Mouse (Mus musculus) hindbrain, embryonic 12.5 days (tissue): ENCODE measurements around the gene Cstf2t. TPM values are rescaled to one million over a fixed set of nuclear protein-coding genes. Genes with fewer than 3 reads are reported as not detected.

Experiments
- ATAC-seq: fragments of 200-750 bp; cut with Nextera tagmentation; 2 replicates; pipeline ENCODE4 v1.8.0; 2017; ENCODE audit warnings: moderate TSS enrichment; ENCODE audit not compliant: low FRiP score
- H3K27ac ChIP-seq: fragments of 300-500 bp; sonication (generic); 2 replicates; pipeline ENCODE4 v1.5.1; 2016; ENCODE audit warnings: mild to moderate bottlenecking
- H3K27me3 ChIP-seq: fragments of 300-500 bp; sonication (generic); 2 replicates; pipeline ENCODE4 v1.6.1; 2016; ENCODE audit warnings: mild to moderate bottlenecking
- H3K36me3 ChIP-seq: fragments of 300-500 bp; sonication (generic); 2 replicates; pipeline ENCODE4 v1.6.1; 2016; ENCODE audit warnings: mild to moderate bottlenecking
- H3K4me1 ChIP-seq: fragments of 300-500 bp; sonication (generic); 2 replicates; pipeline ENCODE4 v1.6.1; 2016
- H3K4me2 ChIP-seq: fragments of 300-500 bp; sonication (generic); replicated peaks from 2 replicates; pipeline ENCODE4 v1.6.1; 2016; ENCODE audit warnings: mild to moderate bottlenecking
- H3K4me3 ChIP-seq: fragments of 300-500 bp; sonication (generic); 2 replicates; pipeline ENCODE4 v1.5.1; 2016; ENCODE audit warnings: mild to moderate bottlenecking
- H3K9ac ChIP-seq: fragments of 300-500 bp; sonication (generic); 2 replicates; pipeline ENCODE4 v1.6.1; 2016; ENCODE audit warnings: mild to moderate bottlenecking, moderate library complexity
- H3K9me3 ChIP-seq: fragments of 300-500 bp; sonication (generic); replicated peaks from 2 replicates; pipeline ENCODE4 v1.6.1; 2016; ENCODE audit warnings: mild to moderate bottlenecking
- WGBS: fragments of 180-500 bp; shearing (Covaris S2); methylation state at CpG from one replicate; pipeline ENCODE4 v1.1.7; 2016; 5-methylcytosine and 5-hydroxymethylcytosine counted together
- polyA plus RNA-seq: library from polyadenylated mRNA; unstranded; fragments of >200 nt; fragmentation: Nextera tagmentation; extraction: Ambion mirVana; gene quantifications from 2 replicates; pipeline ENCODE4 v1.2.1, GENCODE M21; 2016

The Cstf2t gene
- polyA plus RNA-seq: 78.7 and 82.6 TPM in 2 replicates

DNA sequence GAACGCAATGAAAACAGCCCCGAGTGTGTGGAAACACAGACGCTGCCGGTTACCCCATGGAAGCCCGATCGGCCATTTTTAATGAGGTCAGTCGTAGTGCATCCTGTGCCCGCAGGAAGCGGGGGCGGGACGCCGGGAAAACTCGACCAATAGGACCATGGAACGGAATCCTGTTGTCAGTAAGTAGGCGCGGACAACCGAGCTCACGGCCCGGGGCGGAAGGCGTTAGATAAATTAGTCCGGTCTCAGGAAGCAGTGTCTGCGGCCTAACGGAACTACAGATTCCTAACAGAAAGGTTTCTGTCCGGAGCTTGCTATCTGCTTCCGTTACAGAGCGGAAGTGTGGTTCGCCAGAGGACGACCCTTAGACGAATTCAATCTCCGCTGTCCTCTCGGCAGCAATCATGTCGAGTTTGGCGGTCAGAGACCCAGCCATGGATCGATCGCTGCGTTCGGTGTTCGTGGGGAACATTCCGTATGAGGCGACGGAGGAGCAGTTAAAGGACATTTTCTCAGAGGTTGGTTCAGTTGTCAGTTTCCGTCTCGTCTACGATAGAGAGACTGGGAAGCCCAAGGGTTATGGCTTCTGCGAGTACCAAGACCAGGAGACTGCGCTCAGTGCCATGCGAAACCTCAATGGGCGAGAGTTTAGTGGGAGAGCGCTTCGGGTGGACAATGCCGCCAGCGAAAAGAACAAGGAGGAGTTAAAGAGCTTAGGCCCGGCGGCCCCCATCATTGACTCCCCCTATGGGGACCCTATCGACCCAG lies at the start of gene Cstf2t:
TSS of gene Cstf2t (plus strand) at position 176 of the 768 bp plus-strand sequence.
- WGBS: 2% methylated on average over 56 of the region's 56 CpGs
- H3K27me3 ChIP-seq: no peaks in the 10 kb centered on the region
- peaks cover 33% of the 10 kb centered on the region for H3K36me3 ChIP-seq
- H3K4me3 ChIP-seq: peak within 1 kb of the TSS; percentile 68
- ATAC-seq: peak; percentile 99
- H3K4me2 ChIP-seq: peak within 1 kb of the TSS; percentile 73
- peaks cover 18% of the 10 kb centered on the region for H3K4me1 ChIP-seq
- peak within 1 kb of the TSS; percentile 79 for H3K27ac ChIP-seq
- H3K9me3 ChIP-seq: 0 out of 2 replicates have a peak, but pooled peaks cover 4% of the 10 kb centered on the region
- H3K9ac ChIP-seq: peak within 1 kb of the TSS; percentile 82

DNA sequence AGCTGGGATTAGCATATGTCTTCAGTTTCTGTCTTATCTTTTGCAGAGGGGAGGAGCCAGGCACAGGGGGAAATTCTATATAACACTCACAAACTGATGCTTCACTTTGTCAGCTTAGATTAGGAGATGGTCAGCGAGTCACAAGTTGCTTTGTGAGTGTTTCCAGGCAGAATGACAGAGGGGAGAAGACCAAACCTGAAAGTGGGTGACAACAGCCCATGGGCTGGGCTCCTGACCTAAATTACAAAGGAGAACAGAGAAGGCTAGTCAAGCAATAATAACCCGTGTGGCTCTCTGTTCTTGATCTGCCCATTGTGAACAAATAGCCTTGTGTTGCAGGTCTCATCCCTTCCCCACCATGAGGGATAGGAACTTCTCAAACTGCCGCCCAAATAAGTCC lies 43.7 kb upstream of the Cstf2t start:
- no peak for ATAC-seq
- Histone ChIP-seq H3K4me1 (no peaks in the 10 kb centered on the region), H3K27ac (no peak overlapping the region), H3K9me3 (no peaks in the 10 kb centered on the region), H3K9ac (no peak overlapping the region), H3K4me3 (no peak overlapping the region), H3K36me3 (no peaks in the 10 kb centered on the region), H3K27me3 (no peaks in the 10 kb centered on the region), H3K4me2 (no peak overlapping the region)
- 74% methylated on average over 3 of the region's 3 CpGs for WGBS

DNA sequence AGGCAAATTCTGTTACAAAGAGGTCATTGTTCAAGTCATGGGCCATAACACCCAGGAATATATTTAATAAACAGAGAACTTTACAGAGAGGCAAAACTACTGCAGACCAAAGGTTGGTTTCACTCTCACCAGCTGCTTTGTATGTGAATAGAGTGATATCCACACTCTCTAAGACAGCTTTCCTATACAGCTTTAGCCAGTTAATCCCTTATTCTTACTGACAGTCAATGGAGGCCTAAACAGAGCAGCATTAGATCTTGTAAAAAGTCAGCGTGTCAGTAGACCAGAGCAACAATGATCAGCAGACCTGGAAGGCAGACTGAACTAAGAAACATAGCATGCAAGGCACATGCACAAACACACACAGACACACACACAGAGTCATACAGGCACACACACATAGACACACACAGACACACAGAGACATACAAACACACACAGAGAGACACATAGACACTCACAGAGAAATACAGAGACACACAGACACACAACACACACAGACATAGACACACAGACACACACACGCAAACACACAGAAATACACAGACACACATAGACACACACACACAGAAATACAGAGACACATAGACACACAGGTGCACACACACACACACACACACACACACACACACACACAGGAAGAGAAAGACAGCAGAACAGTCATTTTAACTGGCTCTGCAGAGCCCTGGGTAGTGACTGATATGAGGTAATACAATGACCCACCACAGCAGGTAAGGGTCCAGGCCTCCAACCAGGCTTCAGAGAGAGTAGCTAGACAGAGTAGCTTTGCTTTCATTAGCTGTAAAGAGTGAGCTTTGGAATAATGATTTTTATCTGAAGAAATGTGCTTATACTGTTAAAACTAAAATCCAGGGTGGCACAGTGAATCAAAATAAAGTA lies 41.4 kb upstream of the Cstf2t start:
- Histone ChIP-seq H3K27ac (no peak overlapping the region), H3K27me3 (no peaks in the 10 kb centered on the region), H3K9me3 (no peaks in the 10 kb centered on the region), H3K36me3 (no peaks in the 10 kb centered on the region), H3K9ac (no peak overlapping the region), H3K4me2 (no peak overlapping the region), H3K4me1 (no peaks in the 10 kb centered on the region), H3K4me3 (no peak overlapping the region)
- 69% methylated on average over 2 of the region's 2 CpGs for WGBS
- ATAC-seq: no peak

DNA sequence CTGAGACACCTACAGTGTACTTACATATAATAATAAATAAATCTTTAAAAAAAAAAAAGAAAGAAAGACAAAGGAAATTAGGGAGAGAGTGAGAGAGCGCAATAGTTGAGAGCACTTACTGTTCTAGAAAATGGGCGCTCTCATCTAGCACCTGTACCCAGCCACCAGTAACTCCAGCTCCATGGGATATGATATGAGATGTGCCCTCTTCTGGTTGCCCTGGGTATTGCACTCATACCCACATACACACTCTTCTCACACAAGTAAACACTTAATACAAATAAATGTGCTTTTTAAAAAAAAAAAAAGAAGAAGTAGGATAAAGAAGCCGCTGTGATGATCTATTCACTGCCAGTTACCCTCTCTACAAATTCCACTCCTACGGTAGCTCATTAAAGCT lies 36.0 kb upstream of the Cstf2t start:
- H3K4me3 ChIP-seq: no peak overlapping the region
- H3K27me3 ChIP-seq: no peaks in the 10 kb centered on the region
- H3K27ac ChIP-seq: no peak overlapping the region
- no peaks in the 10 kb centered on the region for H3K4me1 ChIP-seq
- WGBS: 93% methylated on average over 4 of the region's 4 CpGs
- H3K9ac ChIP-seq: no peak overlapping the region
- no peaks in the 10 kb centered on the region for H3K36me3 ChIP-seq
- no peak for ATAC-seq
- no peak overlapping the region for H3K4me2 ChIP-seq
- H3K9me3 ChIP-seq: no peaks in the 10 kb centered on the region

DNA sequence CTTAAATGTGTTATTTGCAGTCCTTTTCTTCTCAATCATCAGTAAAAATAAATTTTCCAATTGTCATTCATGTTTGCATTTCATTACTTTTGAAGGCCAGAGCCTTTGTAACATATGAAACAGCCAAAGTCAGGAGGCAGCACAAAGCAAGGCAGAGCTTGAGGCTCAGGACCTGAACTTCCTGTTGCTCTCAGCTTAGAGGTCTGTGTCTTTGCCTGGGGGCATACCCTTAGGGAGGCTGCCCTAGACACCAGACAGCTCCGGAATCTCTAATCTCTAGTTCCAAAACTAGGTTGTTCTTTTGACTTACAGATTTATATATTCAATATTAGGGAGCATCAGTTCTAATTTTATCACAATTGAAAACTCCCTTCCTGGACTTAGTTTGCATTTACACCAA lies 17.9 kb upstream of the Cstf2t start:
- Histone ChIP-seq H3K4me3 (no peak overlapping the region), H3K27ac (no peak overlapping the region), H3K27me3 (no peaks in the 10 kb centered on the region), H3K9me3 (no peaks in the 10 kb centered on the region), H3K4me1 (no peaks in the 10 kb centered on the region), H3K9ac (no peak overlapping the region), H3K36me3 (no peaks in the 10 kb centered on the region), H3K4me2 (no peak overlapping the region)
- ATAC-seq: no peak
- WGBS: 75% methylated on average over 1 of the region's 1 CpGs

DNA sequence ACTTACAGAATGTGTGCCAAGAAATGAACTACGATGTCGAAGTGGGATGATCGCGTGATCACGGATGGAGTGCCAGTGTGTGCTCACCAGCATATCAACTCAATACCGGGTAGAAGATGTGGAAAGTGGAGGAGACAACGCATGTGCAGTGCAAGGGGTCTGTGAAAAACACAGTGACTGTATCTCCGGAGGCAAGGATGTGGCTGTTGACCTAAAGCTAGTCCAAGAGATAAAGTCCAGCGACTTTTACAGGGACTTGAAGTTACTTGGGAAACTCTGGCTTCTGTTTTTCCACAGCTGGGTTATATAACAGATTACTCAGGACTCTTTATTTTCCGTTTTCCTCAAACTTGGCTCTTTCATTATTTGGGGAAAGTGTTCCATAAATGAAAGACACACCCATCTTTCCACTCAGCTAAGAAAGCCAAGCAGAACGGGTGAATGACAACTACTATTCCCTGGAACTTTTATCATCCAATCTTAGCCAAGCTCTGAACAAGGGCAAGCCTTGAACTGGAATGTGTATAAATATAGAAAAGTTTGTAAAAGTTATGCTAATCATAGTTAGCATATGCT lies 17.3 kb upstream of the Cstf2t start:
- H3K27me3 ChIP-seq: no peaks in the 10 kb centered on the region
- no peak overlapping the region for H3K27ac ChIP-seq
- H3K9ac ChIP-seq: no peak overlapping the region
- H3K4me2 ChIP-seq: no peak overlapping the region
- H3K4me1 ChIP-seq: no peaks in the 10 kb centered on the region
- H3K9me3 ChIP-seq: no peaks in the 10 kb centered on the region
- no peak for ATAC-seq
- no peaks in the 10 kb centered on the region for H3K36me3 ChIP-seq
- H3K4me3 ChIP-seq: no peak overlapping the region
- 91% methylated on average over 11 of the region's 11 CpGs for WGBS

DNA sequence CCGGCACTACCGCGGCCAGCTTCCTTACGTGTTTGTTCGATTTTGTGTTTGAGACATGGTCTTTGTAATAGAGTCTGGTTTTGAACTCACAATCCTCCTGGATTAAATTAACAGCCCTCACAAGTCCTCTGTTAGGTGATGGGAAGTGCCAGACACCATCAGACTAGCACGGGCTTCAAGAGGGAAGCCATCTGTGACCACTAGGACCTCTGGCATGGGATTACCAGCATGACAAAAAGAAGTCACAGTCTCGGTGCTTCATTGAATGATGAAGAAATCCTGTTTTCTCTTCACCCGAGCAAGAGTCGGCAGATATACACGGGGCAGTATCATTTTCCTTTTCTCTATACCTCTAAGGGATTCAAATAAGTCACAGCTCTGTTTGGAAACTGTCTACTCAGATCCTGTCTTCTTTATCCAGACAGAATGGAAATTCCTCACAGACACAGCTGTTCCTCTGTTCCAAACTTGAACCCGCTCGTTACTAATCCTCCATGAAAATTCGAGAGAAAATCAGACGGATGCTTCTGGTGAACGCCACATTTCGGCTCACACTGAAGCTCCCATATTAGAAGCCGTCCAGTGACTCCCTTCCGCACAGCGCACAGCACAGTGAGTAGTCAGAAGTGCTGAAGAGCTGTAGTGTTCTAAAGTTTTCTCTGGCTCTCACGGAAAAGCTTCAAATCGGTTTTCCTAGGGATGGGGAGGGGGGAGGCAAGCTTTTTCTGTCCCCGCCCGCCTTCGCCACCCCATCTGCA lies 8.5 kb upstream of the Cstf2t start:
- Histone ChIP-seq H3K4me1 (peaks cover 7% of the 10 kb centered on the region), H3K27ac (peak overlapping the region; percentile 26; the same call in 1 of the 2 replicates), H3K4me3 (no peak overlapping the region), H3K9me3 (no peaks in the 10 kb centered on the region), H3K27me3 (no peaks in the 10 kb centered on the region), H3K36me3 (no peaks in the 10 kb centered on the region), H3K4me2 (peak overlapping the region; percentile 40), H3K9ac (peak overlapping the region; percentile 14; the same call in 1 of the 2 replicates)
- 44% methylated on average over 24 of the region's 24 CpGs for WGBS
- 0 out of 2 replicates have a peak, but pooled peaks have one; percentile 50 for ATAC-seq

DNA sequence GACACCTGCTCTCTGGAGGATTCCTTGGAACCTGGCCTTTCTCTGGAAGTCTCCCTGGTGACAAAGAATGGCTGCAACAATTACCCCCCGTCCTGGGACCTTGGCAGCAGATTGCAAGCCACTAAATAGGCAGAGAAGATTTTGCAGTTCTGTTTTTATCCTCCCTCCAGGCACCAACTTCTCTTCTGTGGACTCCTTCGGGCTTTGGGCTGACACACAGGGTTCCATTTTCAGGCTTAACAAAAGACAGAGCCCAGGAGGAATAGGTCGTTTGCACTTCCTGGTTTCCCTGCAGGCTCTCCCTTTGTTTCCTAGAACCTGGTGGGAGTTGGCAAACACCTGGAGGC lies 7.9 kb upstream of the Cstf2t start:
- 5% methylated on average over 3 of the region's 3 CpGs for WGBS
- peak; percentile 29; the same call in 1 of the 2 replicates for ATAC-seq
- no peaks in the 10 kb centered on the region for H3K27me3 ChIP-seq
- peak overlapping the region; percentile 14; the same call in 1 of the 2 replicates for H3K9ac ChIP-seq
- H3K4me1 ChIP-seq: peaks cover 7% of the 10 kb centered on the region
- H3K27ac ChIP-seq: peak overlapping the region; percentile 26; the same call in 1 of the 2 replicates
- H3K4me3 ChIP-seq: no peak overlapping the region
- H3K36me3 ChIP-seq: no peaks in the 10 kb centered on the region
- peak overlapping the region; percentile 40 for H3K4me2 ChIP-seq
- H3K9me3 ChIP-seq: no peaks in the 10 kb centered on the region

DNA sequence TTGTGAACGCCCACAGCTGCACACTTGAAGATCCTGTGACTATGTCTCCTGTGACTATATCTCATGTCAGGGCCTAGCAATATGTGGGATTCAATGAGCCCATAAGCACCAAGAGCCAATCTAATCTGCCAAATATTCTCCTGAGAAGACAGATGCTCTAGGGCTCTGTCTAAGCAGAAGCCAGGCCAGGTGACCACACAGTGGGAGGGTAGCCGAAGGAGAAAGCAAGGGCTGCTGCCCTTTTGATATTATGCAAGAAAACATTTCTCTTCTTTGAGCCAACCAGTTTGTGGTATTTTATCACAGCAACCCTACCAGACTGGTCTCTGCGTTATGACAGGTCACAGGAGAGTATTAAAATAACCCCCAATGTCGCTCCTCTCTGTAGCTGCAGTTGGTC lies 6.5 kb upstream of the Cstf2t start:
- no peak overlapping the region for H3K27ac ChIP-seq
- no peak for ATAC-seq
- no peaks in the 10 kb centered on the region for H3K9me3 ChIP-seq
- WGBS: 89% methylated on average over 4 of the region's 4 CpGs
- no peak overlapping the region for H3K9ac ChIP-seq
- no peak overlapping the region for H3K4me3 ChIP-seq
- no peak overlapping the region for H3K4me2 ChIP-seq
- H3K4me1 ChIP-seq: peaks cover 7% of the 10 kb centered on the region
- no peaks in the 10 kb centered on the region for H3K27me3 ChIP-seq
- no peaks in the 10 kb centered on the region for H3K36me3 ChIP-seq

DNA sequence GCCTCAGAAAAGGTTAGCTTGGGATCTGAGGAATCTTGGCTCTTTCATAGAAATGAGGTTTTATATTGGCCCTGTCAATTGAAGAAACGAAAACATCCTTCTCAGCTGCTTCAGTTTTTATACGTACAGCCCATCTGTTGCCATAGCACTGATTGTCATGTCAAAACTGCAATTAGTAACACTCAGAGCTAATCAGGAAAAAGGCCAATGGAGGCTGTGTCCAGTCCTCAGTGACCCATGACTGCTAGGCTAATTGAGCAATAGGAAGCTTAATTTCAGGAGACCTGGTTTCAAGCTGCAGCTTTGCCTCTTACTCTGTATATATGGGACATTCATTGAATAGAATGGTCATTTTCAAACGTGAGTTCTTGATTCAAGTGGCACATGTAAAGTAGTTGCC lies 4.4 kb upstream of the Cstf2t start:
- Histone ChIP-seq H3K4me1 (peaks cover 7% of the 10 kb centered on the region), H3K4me3 (no peak overlapping the region), H3K27ac (no peak overlapping the region), H3K9me3 (no peaks in the 10 kb centered on the region), H3K9ac (no peak overlapping the region), H3K27me3 (no peaks in the 10 kb centered on the region), H3K4me2 (no peak overlapping the region), H3K36me3 (no peaks in the 10 kb centered on the region)
- no peak for ATAC-seq
- 53% methylated on average over 3 of the region's 3 CpGs for WGBS

DNA sequence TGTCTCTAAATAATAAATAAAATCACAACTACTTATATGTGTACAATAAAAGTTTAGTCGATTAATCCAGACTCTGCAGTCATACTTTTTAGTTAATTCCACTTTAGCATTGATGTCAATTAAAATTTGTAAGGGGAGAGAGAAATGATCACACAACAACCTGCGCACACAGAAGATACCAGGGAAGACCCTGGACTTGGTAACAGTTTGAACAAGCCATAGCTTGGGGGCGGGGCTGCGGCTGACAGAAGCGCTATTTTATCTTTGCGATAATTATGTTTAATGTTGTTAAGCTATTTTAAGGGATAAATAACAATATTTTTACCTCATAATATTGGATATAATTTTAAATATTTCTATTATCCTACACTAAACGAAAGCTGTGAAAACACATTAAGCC lies 411 bp upstream of the Cstf2t start:
- 16% methylated on average over 7 of the region's 7 CpGs for WGBS
- Histone ChIP-seq H3K27me3 (no peaks in the 10 kb centered on the region), H3K36me3 (peaks cover 30% of the 10 kb centered on the region), H3K4me1 (peaks cover 18% of the 10 kb centered on the region), H3K27ac (peak overlapping the region; percentile 72), H3K9me3 (0 out of 2 replicates have a peak, but pooled peaks cover 4% of the 10 kb centered on the region), H3K4me3 (peak overlapping the region; percentile 68), H3K9ac (peak overlapping the region; percentile 28), H3K4me2 (peak overlapping the region; percentile 51)
- ATAC-seq: peak; percentile 73
